Mouse (Mus musculus) thymus, adult 2 months (tissue): ENCODE measurements at regions not wholly inside any gene's neighbourhood (a gene's known extent, or its start where the extent isn't known, plus 50 kb on each side); places are given as distances from the start of the nearest gene placed in this dataset.

Source experiments
- DNase-seq: peaks from one replicate; pipeline ENCODE4 v3.0.0; 2021
- H3K27ac ChIP-seq: fragments of 200-500 bp; 2 replicates; pipeline ENCODE4 v1.5.1; 2012; ENCODE audit warnings: low read length, control low read depth; ENCODE audit not compliant: control insufficient read depth, insufficient read depth
- H3K27me3 ChIP-seq: fragments of 200-500 bp; 2 replicates; pipeline ENCODE4 v1.6.1; 2012; ENCODE audit warnings: mild to moderate bottlenecking, low read length, moderate library complexity, mixed read lengths; ENCODE audit not compliant: control insufficient read depth, insufficient read depth
- H3K36me3 ChIP-seq: fragments of 200-500 bp; 2 replicates; pipeline ENCODE4 v1.6.1; 2012; ENCODE audit warnings: mild to moderate bottlenecking, low read length, moderate library complexity; ENCODE audit not compliant: control insufficient read depth, insufficient read depth
- H3K4me1 ChIP-seq: fragments of 200-500 bp; replicated peaks from 2 replicates; pipeline ENCODE4 v1.6.1; 2012; ENCODE audit warnings: low read length; ENCODE audit not compliant: control insufficient read depth, insufficient read depth
- H3K4me3 ChIP-seq: fragments of 200-500 bp; 2 replicates; pipeline ENCODE4 v1.5.1; 2012; ENCODE audit warnings: mild to moderate bottlenecking, low read length, control low read depth, moderate library complexity; ENCODE audit not compliant: control insufficient read depth, insufficient read depth
- CTCF ChIP-seq: fragments of 200-500 bp; IDR thresholded peaks from 2 replicates; pipeline ENCODE4 v1.5.1; 2012; ENCODE audit warnings: mild to moderate bottlenecking, control low read depth, low read length, moderate library complexity, borderline replicate concordance; ENCODE audit not compliant: control insufficient read depth, poor library complexity, insufficient read depth; ENCODE audit errors: extremely low read depth
- POLR2A ChIP-seq: fragments of 200-500 bp; IDR thresholded peaks from 2 replicates; pipeline ENCODE4 v1.6.1; 2012; ENCODE audit warnings: mild to moderate bottlenecking, low read length, control low read depth, moderate library complexity; ENCODE audit not compliant: control insufficient read depth, poor library complexity, insufficient read depth; ENCODE audit errors: extremely low read depth
- WGBS: fragments of 180-500 bp; shearing (Covaris S2); methylation state at CpG from one replicate; pipeline ENCODE4 v1.1.7; 2018; 5-methylcytosine and 5-hydroxymethylcytosine counted together

- DNase-seq, result no peak
- no peak overlapping the region for H3K4me3 ChIP-seq
- no peaks in the 10 kb centered on the region for H3K36me3 ChIP-seq
- no peaks in the 10 kb centered on the region for H3K27me3 ChIP-seq
- TF ChIP-seq POLR2A, result no peak
- no peak for TF ChIP-seq CTCF
- H3K27ac ChIP-seq, result no peak overlapping the region
- no peaks in the 10 kb centered on the region for H3K4me1 ChIP-seq
- WGBS, result 90% methylated on average over 7 of the region's 7 CpGs
Measured at GRCm38 (mm10) chr4:142927328-142928108, 285.3 kb downstream of the Prdm2 start.

DNA sequence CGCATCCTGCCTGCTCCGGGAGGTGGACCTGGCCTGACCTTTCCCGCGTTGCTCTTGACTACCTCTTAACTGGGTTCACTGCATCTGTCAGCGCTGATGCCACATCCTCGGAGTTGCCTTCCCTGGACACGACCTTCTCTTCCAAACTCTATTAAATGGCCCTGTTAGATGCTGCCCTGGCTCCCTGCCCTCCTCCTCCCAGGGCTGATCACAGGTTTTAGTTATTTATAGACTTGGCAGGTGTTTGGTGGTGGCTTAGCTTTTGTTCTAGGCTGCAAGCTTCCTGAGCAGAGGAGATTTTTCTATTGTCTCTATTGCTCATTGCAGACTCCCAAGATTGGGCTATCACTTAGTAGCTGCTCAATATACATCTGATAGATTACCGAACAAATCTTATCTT is 287.7 kb downstream of the Prdm2 start:
- no peaks in the 10 kb centered on the region for H3K36me3 ChIP-seq
- no peak for DNase-seq
- no peaks in the 10 kb centered on the region for H3K4me1 ChIP-seq
- no peaks in the 10 kb centered on the region for H3K27me3 ChIP-seq
- no peak overlapping the region for H3K4me3 ChIP-seq
- H3K27ac ChIP-seq, result no peak overlapping the region
- no peak for TF ChIP-seq POLR2A
- TF ChIP-seq CTCF, result no peak
- whole genome bisulfite sequencing, result 90% methylated on average over 8 of the region's 8 CpGs

GRCm38 (mm10) chr4:142909355-142909947 is 303.3 kb downstream of the Prdm2 start:
- Histone ChIP-seq H3K27ac (no peak overlapping the region), H3K36me3 (no peaks in the 10 kb centered on the region), H3K27me3 (no peaks in the 10 kb centered on the region), H3K4me1 (no peaks in the 10 kb centered on the region), H3K4me3 (no peak overlapping the region)
- DNase-seq, result no peak
- WGBS, result 38% methylated on average over 17 of the region's 17 CpGs
- TF ChIP-seq CTCF (no peak), POLR2A (no peak)

DNA sequence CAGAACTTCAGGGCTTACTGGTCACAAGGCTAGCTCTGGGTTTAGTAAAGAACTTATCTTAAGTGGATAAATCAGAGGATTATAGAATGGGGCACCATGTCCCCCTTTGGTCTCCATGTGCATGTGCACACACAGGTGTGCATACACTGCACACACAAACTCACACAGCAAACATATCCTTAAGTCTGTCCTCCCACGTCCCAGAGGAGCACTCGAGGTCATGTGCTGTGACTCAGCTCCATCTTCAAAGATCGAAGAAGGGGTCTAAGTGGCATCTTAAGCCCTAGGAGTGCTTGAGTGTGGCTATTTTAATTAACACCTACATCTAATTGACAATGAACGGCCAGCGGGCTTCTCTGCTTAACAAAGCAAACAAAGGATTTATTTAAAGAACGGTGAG is 304.0 kb downstream of the Prdm2 start:
- 86% methylated on average over 6 of the region's 6 CpGs for WGBS
- Histone ChIP-seq H3K36me3 (no peaks in the 10 kb centered on the region), H3K4me1 (no peaks in the 10 kb centered on the region), H3K27me3 (no peaks in the 10 kb centered on the region), H3K27ac (no peak overlapping the region), H3K4me3 (no peak overlapping the region)
- no peak for DNase-seq
- TF ChIP-seq CTCF (no peak), POLR2A (no peak)

GRCm38 (mm10) chr4:142903356-142904032 is 309.3 kb downstream of the Prdm2 start:
- 85% methylated on average over 9 of the region's 9 CpGs for WGBS
- TF ChIP-seq CTCF (no peak), POLR2A (no peak)
- Histone ChIP-seq H3K4me1 (no peaks in the 10 kb centered on the region), H3K36me3 (no peaks in the 10 kb centered on the region), H3K27me3 (no peaks in the 10 kb centered on the region), H3K27ac (no peak overlapping the region), H3K4me3 (no peak overlapping the region)
- no peak for DNase-seq

- 95% methylated on average over 9 of the region's 9 CpGs for WGBS
- Histone ChIP-seq H3K27ac (no peak overlapping the region), H3K36me3 (no peaks in the 10 kb centered on the region), H3K4me1 (no peaks in the 10 kb centered on the region), H3K4me3 (no peak overlapping the region), H3K27me3 (no peaks in the 10 kb centered on the region)
- DNase-seq, result no peak
- TF ChIP-seq CTCF (no peak), POLR2A (no peak)
Measured at GRCm38 (mm10) chr4:142900792-142901191, 312.0 kb downstream of the Prdm2 start.

GRCm38 (mm10) chr4:142898994-142899393 is 313.8 kb downstream of the Prdm2 start:
- TF ChIP-seq CTCF, result no peak
- TF ChIP-seq POLR2A, result no peak
- H3K36me3 ChIP-seq, result no peaks in the 10 kb centered on the region
- 92% methylated on average over 1 of the region's 1 CpGs for WGBS
- H3K27me3 ChIP-seq, result no peaks in the 10 kb centered on the region
- no peak for DNase-seq
- H3K4me3 ChIP-seq, result no peak overlapping the region
- no peaks in the 10 kb centered on the region for H3K4me1 ChIP-seq
- H3K27ac ChIP-seq, result no peak overlapping the region
